Mouse (Mus musculus) splenic B cell, adult 2 months (primary cell): Measurements from ENCODE around the gene Dlgap4.

Experiments
- DNase-seq: peaks from one replicate; pipeline ENCODE4 v3.0.0-alpha.2; 2011; ENCODE audit warnings: low read depth, low spot score
- H3K27me3 ChIP-seq: 2 replicates; pipeline ENCODE4 v1.6.1; 2012; ENCODE audit warnings: mild to moderate bottlenecking, low read length, moderate library complexity, mixed read lengths; ENCODE audit not compliant: control insufficient read depth, poor library complexity, insufficient read depth, severe bottlenecking
- H3K36me3 ChIP-seq: 2 replicates; pipeline ENCODE4 v1.6.1; 2012; ENCODE audit warnings: mild to moderate bottlenecking, low read length, moderate library complexity, mixed read lengths; ENCODE audit not compliant: control insufficient read depth, poor library complexity, insufficient read depth, severe bottlenecking

The Dlgap4 gene

DNA sequence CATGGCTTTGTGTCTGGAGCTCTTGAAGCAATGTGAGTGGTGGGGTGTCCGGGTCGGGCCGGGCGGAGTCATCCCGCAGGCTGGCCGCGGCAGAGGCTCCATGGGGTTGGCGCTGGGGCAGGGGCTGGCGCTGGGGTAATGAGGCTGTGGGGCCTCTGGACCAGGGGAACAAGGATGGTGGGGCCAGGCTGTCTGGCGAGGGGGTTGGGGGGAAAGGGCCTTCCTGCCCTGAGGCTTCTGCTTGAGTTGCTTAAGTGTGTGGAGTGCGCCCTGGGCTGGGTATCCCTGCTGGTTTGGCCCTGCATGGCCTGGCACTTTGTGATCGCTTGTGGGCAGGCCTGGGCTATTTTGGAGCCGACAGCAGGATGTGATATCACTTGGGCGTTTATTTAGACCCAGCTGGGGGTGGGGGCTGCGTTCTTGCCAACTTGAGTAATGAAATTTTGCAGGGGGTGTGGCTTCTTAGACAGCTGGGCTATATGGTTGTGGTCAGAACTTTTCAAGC, 108.6 kb downstream of the Dlgap4 start:
- no peaks in the 10 kb centered on the region for H3K36me3 ChIP-seq
- DNase-seq, result peak; percentile 64
- no peaks in the 10 kb centered on the region for H3K27me3 ChIP-seq

DNA sequence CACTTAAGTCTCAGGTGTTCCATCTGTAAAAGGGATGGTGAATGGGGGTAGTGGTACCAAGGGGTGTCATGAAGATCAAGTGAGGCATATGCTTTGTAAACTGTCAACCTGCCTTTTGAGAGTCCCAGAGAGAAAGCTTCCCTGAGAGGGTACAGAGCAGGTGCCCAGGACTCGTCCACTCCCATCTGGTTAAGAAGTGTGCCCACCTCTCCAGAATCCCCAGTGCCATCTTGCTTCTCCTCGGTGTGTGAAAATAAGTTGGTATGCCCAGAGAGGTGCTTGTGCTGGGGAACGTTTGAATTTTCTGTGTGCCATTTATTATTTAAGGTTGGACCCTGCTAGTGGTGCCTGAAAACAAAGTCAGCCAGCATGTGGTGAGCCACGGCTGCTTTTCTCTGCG, 109.2 kb downstream of the Dlgap4 start:
- H3K27me3 ChIP-seq, result no peaks in the 10 kb centered on the region
- DNase-seq, result no peak

DNA sequence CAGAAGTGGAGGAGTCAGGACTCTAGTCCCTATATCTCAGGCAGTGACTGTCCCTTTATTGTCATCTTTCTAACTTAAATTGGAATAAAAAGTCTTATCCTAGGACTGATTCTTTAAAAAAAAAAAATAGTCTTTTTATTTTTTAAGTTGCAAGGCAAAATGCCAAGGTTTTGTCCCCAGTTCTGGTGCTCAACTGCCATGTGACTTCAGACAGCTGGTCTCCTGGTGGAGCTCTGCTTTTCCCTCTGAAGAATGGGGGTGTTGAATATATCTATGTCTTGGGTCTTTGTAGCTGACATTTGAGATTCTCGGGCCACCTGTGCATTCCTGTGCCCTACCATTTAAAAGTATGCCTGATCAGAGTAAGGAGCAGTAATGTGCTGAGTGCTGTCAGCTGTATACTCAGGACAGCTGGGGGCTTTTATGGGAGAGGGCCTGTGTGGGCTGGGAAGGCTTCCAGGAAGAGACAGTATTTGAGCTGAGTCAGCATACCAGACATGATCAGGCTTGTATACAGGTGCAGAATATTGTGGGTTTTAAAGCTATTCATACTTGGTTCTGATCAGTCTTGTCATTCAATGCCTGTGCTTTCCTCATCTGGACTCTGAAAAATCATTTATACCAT, 110.5 kb downstream of the Dlgap4 start:
- no peak for DNase-seq
- Histone ChIP-seq H3K27me3 (no peaks in the 10 kb centered on the region), H3K36me3 (no peaks in the 10 kb centered on the region)

More for the DNA sequence above, 109.2 kb downstream of the Dlgap4 start:
- no peaks in the 10 kb centered on the region for H3K36me3 ChIP-seq

DNA sequence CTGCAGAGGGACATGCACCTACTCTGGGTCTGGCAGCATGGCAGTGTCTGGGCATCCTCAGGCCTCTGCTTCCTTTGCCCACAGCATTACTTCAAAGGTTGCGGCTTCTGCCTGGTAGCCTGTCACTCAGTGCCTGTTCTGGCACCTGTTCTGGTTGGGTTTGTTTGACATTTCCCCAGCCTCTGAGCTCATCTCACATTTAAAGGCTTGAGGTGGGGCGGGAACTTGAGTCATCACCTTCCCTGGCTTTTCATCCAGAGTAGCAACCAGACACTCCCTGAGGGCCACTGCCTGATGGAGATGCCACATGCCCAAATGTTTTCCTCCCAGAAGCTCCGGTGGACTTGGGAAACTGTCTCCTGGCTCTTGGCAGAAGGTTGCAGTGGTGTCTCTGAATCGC, 111.4 kb downstream of the Dlgap4 start:
- H3K27me3 ChIP-seq, result no peaks in the 10 kb centered on the region
- no peaks in the 10 kb centered on the region for H3K36me3 ChIP-seq
- no peak for DNase-seq

DNA sequence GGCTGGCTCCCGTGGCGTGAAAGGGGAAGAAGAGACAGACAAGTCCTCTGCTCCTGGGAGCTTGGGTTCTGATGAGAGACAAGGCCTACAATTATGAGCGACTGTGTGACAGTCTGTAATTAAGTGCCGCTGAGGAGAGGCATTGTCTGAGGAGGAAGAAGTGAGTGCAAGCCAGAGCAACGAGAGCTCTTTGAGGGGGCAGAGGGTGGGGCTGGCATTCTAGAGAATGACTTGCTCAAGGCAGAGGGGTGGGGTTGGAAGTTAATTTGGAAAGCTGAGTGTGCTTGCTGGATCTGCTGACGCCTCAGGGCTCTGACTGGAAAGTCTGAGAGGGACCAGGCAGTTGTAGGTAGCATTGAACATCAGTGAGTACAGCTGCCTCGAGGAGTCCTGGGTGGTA, 112.8 kb downstream of the Dlgap4 start:
- no peaks in the 10 kb centered on the region for H3K27me3 ChIP-seq
- no peak for DNase-seq
- no peaks in the 10 kb centered on the region for H3K36me3 ChIP-seq

DNA sequence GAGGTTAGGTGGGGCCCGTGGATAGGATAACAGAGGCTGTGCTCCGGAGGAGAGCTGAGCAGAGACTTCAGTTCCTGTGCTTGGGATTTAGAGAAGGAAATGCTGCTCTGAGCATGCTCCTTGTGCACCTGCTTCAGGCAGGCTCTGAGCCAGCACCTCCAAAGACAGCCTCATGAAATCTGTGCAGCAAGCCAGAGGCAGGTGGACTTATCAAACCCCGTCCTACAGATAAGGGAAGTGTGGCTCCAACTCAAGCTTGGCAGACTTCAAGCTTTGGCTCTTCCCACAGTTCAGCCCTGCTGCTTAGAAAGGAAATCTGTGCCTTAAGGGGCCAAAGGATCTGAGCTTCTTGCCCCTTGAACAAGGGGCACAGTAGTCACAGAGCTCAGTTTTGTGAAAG, 113.4 kb downstream of the Dlgap4 start:
- DNase-seq, result no peak

DNA sequence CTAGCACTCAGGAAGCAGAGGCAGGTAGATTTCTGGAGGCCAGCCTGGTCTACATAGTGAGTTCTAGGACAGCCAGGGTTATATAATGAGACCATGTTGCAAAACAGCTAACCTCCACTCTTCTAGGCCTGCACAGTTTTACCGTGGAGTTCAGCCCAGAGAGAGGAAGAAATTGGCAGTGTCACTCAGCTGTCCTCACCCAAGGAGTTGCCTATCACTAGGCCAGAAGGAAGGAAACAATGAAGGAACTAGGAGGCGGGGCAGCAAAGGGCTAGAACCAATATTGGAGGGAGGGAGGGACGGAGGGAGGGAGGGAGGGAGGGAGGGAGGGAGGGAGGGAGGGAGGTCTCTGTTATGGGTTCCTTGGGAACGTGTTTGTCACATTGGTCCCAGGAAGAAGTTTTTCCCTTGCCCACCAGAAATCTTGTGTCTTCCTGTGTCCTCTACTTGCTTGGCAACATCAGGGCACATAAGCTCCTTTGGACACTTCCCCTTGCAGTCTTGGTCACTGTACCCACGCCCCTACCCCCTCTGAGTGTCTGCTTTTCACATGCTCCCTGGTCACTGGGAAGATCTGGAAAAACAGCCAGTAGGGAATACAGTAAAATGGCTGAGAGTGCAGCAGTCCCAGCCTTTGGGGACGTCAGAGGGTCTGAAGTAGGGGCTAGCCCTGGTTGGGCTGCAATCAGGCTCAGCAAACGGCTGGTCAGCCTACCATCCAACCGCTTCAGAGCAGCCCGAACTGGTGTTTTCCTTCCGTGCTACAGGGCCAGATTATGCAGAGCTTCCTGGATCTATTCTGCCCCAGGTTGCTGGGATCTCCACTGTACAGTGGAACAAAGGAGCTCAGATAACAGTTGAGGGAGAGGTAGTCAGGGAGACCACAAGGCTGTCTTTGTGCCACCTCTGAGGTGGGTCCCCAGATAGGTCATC, 116.3 kb downstream of the Dlgap4 start:
- Histone ChIP-seq H3K27me3 (no peaks in the 10 kb centered on the region), H3K36me3 (no peaks in the 10 kb centered on the region)
- peak; percentile 39 for DNase-seq

More for the DNA sequence above, 113.4 kb downstream of the Dlgap4 start:
- Histone ChIP-seq H3K27me3 (no peaks in the 10 kb centered on the region), H3K36me3 (no peaks in the 10 kb centered on the region)

DNA sequence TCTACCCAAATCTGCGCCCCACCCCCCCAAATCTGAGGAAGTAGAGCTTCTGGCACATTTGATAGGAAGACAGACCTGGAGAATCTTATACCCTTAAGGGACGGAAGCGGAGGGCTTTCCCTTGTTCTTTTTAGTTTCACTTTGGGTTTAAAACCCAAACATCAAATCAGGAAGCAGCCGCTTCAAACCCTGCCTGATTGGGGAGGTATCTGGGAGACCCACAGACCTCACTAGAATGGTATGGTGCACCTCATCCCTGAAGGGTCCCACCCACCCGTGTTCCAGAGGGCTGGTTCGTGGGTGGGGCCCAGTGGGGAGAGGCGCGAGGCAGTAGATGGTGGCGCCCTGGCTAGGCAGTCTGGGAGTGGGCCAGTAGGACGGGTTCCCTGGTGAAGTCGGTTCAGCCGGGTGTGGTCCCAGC, 117.0 kb downstream of the Dlgap4 start:
- DNase-seq, result peak; percentile 51
- H3K27me3 ChIP-seq, result no peaks in the 10 kb centered on the region
- H3K36me3 ChIP-seq, result no peaks in the 10 kb centered on the region

DNA sequence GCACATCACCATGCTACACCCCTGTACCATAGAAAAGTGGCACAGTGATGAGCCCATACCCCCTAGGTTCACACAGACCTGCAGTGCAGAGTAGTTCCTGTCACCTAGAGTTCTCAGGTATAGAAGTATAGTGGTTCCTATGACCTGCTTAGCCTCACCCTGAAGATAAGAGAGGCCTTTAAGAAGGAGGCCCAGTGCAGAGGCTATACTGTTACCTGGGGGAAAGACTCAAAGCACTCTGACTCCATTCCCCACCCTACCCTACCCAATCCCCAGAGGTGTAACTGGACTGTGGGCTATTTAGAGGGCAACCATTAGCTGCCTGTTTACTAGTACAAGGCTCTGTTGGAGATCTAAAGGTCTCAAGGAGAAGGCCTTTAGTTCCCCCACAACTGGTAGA, 118.1 kb downstream of the Dlgap4 start:
- H3K36me3 ChIP-seq, result no peaks in the 10 kb centered on the region
- H3K27me3 ChIP-seq, result no peaks in the 10 kb centered on the region
- no peak for DNase-seq

DNA sequence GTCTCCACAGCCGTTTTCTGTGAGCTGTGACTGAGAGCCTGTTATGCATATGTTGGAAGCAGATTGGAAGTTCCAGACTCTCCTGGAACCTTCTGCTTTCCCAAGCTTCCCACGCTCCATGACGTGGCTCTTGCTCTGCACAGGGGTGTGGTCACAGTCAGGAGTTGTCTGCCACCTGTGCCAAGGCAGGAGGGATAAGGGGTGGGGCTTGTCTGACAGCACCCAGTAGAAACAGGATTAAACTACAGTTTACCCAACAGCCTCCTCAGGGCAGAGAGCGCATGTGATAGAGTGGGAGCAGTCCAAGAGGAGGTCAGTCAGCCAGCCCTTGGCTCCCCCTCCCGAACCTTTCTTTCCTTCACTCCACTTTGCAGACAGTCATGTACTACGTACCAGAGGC, 118.6 kb downstream of the Dlgap4 start:
- Histone ChIP-seq H3K27me3 (no peaks in the 10 kb centered on the region), H3K36me3 (no peaks in the 10 kb centered on the region)
- no peak for DNase-seq

DNA sequence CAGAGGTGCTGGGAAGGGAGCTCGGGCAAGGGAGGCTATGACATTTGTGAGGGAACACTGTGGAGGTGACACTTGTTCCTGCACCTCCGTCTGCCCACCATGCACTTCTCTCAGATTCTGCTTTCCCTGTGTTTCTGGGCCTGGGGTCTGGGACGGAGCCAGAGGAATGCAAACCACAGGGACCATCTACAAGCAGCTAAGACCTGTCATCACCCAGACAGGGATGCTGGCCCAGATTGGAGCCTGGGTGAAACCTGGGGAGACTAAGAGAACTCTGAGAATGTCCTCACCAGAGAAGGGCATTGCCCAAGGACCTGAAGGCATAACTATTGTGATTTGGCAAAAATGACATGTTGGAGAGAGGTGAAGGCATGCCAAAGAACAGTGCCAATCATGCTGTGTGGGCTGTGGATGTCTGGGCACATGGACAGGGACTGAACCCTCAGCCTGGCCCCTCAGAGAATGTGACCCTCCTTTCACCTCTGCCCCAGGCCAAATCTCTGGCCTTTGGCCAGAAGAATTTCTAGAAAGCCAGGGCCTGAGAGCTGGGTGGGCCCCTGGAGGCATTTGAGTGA, 122.3 kb downstream of the Dlgap4 start:
- DNase-seq, result no peak
- Histone ChIP-seq H3K36me3 (no peaks in the 10 kb centered on the region), H3K27me3 (no peaks in the 10 kb centered on the region)

DNA sequence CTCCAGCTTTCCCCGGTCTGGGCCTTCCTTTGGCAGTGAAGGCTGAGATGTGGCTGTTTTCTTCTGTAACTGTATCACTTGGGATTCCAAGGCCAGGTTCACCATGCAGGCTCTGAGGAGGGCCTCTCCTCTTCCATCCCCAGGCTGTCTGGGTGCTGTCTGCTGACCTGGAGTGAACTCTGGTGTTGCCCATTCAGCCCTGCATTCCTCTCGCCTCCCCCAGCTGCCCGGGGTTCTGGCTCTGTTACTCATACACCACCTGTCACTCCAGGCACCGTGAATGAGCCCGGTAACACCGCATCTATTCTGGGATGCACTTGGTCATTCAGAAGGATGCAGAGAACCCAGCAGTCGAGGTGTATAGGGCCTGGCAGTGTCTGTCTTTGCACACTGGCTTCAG, 123.3 kb downstream of the Dlgap4 start:
- no peak for DNase-seq
- Histone ChIP-seq H3K27me3 (no peaks in the 10 kb centered on the region), H3K36me3 (no peaks in the 10 kb centered on the region)

DNA sequence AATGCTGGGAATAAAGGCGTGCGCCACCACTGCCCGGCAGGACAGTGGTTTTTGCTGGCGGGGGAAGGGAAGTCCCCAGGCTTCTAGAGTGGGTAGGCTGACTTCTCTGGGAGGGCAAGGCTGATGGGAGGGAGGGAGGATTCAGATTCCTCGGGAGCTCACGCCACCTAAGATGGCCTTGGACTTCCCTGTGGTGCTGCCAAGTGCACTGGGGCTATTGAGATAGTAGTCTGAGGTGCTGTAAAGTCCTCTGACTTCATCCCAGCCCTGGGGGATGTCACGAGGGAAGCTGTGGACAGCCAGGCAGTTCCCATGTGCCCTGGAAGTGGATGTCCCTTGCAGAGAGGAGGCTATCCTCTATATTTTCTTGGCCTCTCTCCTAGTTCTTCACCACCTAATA, 124.5 kb downstream of the Dlgap4 start:
- no peak for DNase-seq
- H3K36me3 ChIP-seq, result no peaks in the 10 kb centered on the region
- H3K27me3 ChIP-seq, result no peaks in the 10 kb centered on the region

DNA sequence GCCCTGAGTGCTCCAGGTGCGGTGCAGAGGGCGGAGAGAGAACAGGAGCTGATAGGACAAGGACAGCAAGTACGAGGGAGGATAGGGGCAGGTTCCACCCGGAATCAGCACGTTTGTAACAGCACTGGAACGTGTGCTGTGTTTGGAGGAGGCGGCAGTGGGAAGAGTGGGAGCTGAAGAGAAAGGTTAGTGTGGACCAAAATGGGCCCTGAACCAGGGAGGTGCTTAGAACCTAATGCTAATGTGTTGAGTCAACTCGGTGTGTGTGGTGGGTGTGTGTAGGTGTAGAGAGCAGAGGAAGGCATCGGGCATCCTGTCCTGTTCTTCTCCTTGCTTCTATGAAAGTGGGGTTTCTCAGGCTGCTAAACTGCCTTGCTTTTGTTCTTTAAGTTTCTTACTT, 127.8 kb downstream of the Dlgap4 start:
- DNase-seq, result no peak
- H3K36me3 ChIP-seq, result no peaks in the 10 kb centered on the region; the same call in 1 of the 2 replicates

DNA sequence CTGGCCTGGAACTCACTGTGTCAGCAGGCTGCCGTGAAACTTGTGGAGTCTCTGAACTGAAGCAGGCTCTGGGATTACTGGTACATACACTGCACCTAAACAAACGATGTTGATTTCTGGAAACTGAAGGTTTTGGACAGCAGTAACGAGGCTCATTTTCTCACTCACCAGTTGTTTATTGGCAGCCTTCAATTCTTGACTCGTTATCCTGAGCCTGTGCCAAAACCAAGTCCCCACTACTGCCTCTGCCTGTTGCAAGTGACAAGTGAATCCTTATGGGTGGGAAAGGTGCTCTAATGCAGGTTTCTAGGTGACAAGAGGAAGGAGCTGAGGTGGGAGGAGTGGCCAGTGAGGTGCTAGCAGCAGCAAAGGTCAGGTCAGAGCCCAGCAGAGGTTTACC, 128.5 kb downstream of the Dlgap4 start:
- no peak for DNase-seq
- Histone ChIP-seq H3K36me3 (no peaks in the 10 kb centered on the region; the same call in 1 of the 2 replicates), H3K27me3 (no peaks in the 10 kb centered on the region)

More for the DNA sequence above, 127.8 kb downstream of the Dlgap4 start:
- H3K27me3 ChIP-seq, result no peaks in the 10 kb centered on the region
